Mouse (Mus musculus): ENCODE results near the gene Srrm4.

- TF ChIP-seq CTCF (IDR thresholded peaks at IDR 0.05; ENCODE audit: low read depth, low read length) (no peak), POLR2A (IDR thresholded peaks at IDR 0.05; ENCODE audit: borderline replicate concordance, low read depth, low read length) (no peak)
Observed at GRCm38 (mm10) chr5:116420759-116421225, 170.8 kb downstream of the Srrm4 start.
